Mouse (Mus musculus) cerebellum, adult 8-10 months (tissue): ENCODE results near the gene Gm12166.

Source experiments
- DNase-seq: peaks from one replicate; pipeline ENCODE4 v3.0.0; 2022

Gm12166 gene

DNA sequence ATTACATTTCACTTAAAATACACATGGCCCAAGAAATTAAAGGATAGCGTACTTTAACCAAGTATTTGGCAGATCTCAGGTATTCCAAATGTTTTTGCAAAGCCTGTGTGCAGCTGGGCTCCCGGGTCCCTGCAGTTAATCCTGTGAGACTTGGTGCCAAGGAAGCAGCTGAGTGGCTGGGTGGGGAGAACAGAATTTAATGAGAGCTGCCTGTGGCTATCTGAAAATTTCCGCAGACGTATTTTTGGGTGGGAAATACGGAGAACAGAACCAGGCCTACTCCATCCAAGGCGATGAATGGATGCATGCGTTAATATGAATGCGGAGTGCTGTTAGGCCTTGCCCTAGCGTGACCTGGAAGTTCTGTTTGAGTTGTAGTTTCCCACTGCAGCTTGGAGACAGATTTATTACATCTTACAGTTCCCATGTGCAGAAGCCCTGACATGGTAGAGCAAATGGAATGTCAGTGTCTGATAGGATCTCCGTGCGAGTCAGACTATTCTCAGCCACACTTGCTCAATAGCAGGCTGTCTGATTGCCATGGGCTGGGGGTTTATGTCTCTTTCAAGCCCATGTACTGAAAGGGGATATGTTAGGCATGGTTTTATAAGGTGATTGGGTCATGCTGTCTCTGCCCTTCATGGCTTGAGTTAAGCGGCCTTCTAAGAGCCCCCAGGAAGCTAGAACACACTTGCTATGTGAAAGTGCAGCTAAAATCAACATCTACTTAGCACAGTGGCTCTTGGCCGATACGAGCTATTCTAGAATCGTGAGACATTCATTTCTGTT is 21.1 kb upstream of the Gm12166 start:
- DNase-seq = no peak

- DNase-seq = no peak
These were observed 20.4 kb upstream of the Gm12166 start for GRCm38 (mm10) chr11:46072466-46073060.

- no peak for DNase-seq
These were observed 18.7 kb upstream of the Gm12166 start for GRCm38 (mm10) chr11:46070789-46071188.

DNA sequence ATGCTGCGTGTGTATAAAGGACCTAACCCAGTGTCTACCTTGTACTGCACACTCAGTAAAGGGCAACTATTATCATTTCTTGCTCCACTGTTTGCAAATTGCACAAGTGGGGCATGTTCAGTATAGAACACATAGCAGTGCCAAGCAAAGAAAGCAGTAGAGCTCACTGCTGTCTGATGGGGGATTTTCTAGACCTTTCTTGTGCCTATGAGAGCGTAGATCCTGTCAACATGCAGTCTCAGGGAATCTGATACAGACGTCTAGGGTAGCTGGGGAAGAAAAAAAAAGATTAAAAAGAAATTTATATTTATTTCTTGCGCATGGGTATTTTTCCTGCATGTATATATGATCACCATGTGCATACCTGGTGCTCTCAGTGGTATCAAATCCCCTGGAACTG is 18.0 kb upstream of the Gm12166 start:
- no peak for DNase-seq

DNA sequence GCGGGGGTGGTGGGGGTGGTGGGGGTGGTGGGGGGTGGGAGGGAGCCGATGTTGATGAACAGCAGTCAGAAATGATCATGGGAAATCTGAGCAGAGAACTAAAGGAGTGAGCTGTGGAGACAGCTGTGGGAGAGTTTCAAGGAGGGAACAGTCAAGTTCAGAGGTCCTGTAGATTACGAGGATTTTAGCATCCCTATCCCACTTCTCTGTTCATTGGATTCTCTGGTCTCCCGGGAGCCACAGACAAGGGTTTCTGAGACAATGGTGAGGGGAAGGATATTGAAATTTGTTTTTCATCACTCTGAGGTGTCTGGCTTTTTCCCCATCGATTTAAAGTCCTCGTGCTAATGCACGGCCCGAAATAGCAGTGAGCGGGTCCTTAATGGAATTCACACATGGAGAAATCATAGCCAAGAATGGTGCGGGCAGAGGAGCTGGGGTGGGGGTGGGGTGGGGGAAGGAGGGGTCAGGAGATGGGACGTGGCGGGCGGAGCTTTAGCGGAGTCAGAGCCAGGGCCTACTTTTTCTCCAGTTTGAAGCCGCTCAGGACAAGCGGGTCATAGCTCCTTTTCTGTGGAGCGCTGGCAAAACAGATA is 17.4 kb upstream of the Gm12166 start:
- no peak for DNase-seq

DNA sequence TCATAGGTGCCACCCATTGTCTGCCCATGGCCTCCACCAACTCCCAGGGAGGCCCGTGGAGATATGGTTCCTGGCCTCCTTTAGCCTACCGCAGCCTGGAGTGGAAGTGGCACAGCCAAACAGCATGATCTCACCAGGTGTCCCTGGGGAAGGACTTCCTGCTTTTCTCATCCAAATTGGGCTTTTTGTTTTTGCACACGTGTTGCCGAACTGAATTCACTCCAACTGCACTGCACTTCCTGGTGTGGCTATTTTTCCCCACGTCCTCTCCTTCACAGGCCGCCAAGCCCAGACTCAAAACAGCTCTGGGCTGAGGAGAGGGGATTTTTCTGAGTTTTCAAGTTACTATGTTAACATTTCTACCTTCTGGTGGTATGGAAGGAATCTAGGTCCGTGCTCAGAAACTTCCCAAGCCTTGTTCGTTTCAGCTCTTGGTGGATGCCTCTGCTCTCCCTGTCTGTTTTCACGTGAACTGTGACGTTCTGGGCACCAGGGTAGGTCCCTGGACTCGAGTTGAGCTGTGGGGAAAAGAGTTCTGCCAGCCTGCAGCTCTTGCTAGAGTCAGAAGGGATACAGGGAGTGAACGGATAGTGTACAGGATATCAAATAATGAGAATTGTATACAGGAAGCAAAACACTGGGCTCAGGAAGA is 16.8 kb upstream of the Gm12166 start:
- no peak for DNase-seq

DNA sequence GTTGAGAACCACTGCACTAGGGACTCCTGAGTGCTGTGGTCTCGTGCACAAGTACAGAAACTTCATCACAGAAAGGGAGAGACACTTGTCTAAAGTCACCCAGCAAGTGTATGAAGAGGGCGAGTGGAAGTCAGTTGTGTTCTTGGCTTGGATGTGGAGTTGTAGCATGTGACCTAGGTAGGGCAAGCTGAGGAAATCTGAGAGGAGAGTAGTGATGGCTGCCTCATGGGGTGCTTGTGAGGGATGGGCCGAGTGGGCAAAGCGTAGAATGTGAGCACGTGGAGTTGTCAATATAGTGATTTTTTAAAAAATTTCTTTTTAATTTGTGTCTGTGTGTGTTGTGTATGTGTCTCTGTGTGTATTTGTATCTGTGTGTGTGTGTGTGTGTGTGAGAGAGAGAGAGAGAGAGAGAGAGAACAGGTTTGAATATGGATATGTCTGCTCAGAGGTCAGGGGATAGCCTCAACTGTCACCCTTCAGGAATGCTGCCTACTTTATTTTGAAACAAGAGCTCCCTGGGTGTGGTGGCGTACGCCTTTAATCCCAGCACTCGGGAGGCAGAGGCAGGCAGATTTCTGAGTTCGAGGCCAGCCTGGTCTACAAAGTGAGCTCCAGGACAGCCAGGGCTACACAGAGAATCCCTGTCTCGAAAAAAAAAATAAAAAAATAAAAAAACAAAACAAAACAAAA is 15.4 kb upstream of the Gm12166 start:
- no peak for DNase-seq

DNA sequence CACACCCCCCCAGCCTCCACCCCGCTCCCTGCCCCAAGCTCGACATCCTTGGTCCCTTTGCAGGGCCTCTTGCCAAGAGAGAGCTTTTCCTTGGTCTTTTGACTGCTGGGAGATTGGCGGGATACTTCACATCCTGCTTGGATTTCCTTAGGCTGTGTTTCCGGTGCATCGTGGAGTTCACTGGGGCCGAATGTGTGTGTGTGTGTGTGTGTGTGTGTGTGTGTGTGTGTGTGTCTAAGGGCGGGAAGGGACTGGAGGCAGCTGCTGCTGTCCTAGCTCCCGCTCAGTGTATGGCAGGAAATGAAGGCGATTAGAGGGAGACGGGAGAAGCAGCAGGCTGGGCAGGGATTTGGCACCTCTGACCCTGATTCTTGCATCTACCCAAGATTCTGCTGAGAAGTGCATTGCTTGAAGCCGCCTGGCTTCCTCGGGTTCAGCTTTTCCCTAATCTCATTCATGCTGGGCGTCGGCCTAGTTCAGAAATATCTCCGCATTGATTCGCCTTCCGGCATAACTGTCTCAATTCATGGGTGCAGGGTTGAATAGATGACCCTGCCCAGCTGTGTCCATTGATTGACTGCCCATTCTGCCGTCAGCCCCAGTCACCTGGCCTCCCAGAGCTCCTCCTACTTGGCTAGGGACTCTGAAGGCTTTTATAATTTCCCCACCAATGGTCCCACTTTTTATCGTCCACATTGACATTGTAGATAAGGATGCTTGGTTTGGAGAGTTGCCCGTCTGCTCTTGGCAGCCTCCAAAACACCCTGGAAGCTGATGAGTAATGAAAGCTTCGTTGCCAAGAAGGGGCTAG is 13.3 kb upstream of the Gm12166 start:
- peak; percentile 59 for DNase-seq

- DNase-seq = no peak
These were observed 12.6 kb upstream of the Gm12166 start for GRCm38 (mm10) chr11:46064767-46065166.

DNA sequence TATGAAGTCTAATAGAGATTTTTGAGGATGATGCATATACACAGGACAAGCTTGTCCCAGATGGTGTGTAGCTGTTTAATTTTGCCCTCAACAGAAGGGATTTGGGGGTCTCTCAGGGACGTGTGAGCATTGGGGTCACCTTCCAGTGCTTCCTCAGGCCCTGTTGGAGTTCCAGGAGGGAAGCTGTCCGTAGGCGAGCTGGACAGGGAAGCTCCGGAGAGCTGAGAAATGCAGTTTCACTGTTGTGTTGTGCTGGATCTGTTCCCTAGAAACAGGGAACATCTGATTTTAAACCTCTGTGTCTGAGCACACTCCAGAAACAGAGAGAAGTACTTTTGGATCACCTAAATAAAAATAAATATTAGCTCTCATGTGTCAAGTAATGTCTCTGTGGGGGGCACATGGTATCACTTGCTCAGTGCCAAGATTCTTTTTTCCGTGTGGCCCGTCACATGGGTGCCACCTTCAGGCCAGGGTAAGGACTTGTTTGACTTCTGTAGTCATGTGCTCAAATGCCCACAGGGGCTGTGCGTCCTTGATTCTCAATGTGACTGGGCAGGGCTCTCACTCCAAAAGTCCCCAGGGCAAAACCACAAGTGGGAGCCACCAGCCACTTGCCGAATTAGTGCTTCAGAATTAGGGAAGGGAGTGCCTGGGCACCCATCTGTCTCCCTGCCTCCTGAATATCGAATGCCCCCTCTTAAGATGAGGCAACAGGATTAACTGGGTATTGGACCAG is 11.0 kb upstream of the Gm12166 start:
- no peak for DNase-seq

GRCm38 (mm10) chr11:46062569-46062968 is 10.4 kb upstream of the Gm12166 start:
- no peak for DNase-seq

DNA sequence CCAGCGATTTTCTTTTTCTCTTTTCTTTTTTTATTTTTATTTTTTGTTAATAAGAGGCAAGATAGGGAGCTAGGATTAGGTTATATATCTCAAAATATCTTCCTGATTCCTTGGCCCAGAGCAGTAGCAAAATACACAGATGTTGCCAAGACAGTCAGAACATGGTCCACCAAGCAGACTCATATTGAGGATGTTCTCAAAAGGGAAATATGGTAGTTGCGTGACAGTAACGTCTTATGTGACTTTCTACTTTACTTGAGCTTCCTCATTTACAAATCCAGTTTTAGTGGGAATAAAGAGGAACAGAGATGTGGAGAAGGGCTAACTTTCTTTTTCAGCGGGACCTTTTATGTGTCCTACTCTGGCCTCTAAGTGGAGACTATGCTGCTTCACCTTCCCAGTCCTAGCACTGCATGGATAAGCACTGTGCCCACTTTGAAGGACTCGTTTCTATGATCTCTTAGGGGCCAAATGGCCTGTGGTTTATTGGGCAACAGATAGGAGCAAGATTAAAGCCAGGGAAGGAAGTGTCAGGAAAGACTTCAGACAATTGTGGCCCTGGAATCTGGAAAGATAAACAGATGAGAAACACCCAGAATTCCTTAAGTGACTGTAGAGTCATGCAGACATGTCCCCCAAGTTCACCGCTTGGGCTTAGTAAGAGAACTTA is 9.8 kb upstream of the Gm12166 start:
- no peak for DNase-seq

DNA sequence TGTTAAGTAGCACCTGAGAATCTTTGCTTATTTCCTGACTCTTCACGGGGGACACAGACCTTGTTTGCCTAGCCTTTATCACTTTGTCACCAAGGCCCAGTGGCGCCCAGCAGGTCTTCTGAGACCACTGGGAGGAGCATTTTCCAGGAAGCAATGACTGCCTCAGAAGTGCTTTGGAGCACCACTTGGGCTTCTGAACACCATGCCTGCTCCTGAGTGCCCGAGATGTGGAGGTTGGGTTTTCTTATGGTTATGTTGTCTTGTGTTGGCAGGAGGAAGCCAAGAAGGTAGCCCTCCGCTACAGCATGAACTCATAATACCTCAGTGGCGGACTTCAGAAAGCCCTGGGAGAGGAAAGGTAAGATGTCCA is 8.5 kb upstream of the Gm12166 start:
- DNase-seq = no peak

GRCm38 (mm10) chr11:46059887-46060650 is 7.9 kb upstream of the Gm12166 start:
- no peak for DNase-seq

DNA sequence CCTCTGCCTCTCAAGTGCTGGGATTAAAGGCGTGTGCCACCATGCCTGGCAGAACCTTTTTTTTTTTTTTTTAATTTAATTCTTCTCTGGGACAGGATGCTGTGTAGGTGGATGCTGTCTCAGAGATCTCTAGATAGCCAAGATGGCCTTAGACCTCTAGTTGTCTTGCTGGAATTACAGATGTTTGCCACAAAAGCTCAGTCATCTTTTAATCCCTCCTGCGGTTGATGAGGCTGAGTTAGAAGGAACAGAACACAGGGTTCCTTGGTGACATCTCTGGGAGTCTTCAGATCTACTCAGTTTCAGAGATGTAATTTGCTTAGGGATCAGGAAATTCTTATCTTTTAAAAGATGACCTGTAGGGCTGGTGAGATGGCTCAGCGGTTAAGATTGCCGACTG is 6.8 kb upstream of the Gm12166 start:
- DNase-seq = no peak

- DNase-seq = no peak
These were observed 5.9 kb upstream of the Gm12166 start for GRCm38 (mm10) chr11:46058011-46058410.

DNA sequence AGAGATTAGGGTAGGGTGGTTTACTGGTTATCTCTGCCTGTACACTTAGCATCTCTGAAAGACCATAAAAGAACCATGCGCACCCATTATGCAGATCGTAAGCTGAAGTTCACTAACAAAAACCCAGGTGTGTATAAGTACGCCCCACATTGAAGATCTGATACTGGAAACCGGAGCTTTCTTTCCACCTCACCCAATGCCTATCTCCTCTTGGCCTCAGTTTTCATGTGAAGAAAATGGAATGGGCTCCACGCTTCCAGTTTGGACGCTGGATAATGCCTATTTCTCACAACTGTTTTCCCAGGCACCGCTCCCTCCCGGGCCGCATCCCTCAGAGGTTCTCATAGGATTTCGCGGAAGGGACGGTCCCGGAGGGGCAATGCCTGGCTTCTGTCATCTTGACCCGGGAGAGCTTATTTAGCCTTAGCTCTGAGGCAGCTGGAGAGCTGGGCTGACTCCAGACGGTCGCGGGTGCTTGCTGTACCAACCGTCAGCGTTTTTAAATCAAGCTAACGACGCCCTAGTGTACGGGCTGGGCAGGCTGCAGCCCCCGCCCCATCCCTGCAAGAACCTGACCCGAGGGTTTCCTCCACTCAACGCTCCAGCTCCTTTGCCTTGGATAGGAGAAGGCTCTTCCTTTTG is 4.8 kb upstream of the Gm12166 start:
- DNase-seq = no peak

- DNase-seq = peak; percentile 62
These were observed 4.0 kb upstream of the Gm12166 start, which contains the start of gene Adam19 for GRCm38 (mm10) chr11:46055896-46056769. Gene Adam19, plus strand, starts transcription at chr11:46055992.
